Mouse (Mus musculus) limb, embryonic 10.5 days (tissue): ENCODE data around the gene Olfr1280. TPM values are rescaled to one million over a fixed set of nuclear protein-coding genes. Genes with fewer than 3 reads are reported as not detected.
"Not testable (repeated sequence)": the region's sequence is repeated elsewhere in the genome, so short reads cannot be mapped to it uniquely, and the experiment has no call there.

Experiments
- DNase-seq: peaks from one replicate; pipeline ENCODE4 v3.0.0-alpha.2; 2017; ENCODE audit warnings: low spot score
- H3K27ac ChIP-seq: fragments of 300-500 bp; sonication (generic); 2 replicates; pipeline ENCODE4 v1.5.1; 2016; ENCODE audit warnings: mild to moderate bottlenecking
- H3K27me3 ChIP-seq: fragments of 300-500 bp; sonication (generic); 2 replicates; pipeline ENCODE4 v1.6.1; 2016; ENCODE audit warnings: low read depth, mild to moderate bottlenecking; ENCODE audit not compliant: poor library complexity, severe bottlenecking
- H3K36me3 ChIP-seq: fragments of 300-500 bp; sonication (generic); 2 replicates; pipeline ENCODE4 v1.6.1; 2016; ENCODE audit warnings: mild to moderate bottlenecking, moderate library complexity
- H3K4me1 ChIP-seq: fragments of 300-500 bp; sonication (generic); 2 replicates; pipeline ENCODE4 v1.6.1; 2016
- H3K4me3 ChIP-seq: fragments of 300-500 bp; sonication (generic); 2 replicates; pipeline ENCODE4 v1.5.1; 2016; ENCODE audit warnings: mild to moderate bottlenecking, moderate library complexity
- H3K9me3 ChIP-seq: fragments of 300-500 bp; sonication (generic); replicated peaks from 2 replicates; pipeline ENCODE4 v1.6.1; 2016; ENCODE audit warnings: mild to moderate bottlenecking
- WGBS: fragments of 180-500 bp; shearing (Covaris S2); methylation state at CpG from one replicate; pipeline ENCODE4 v1.1.7; 2016; 5-methylcytosine and 5-hydroxymethylcytosine counted together
- polyA plus RNA-seq: library from polyadenylated mRNA; unstranded; fragments of >200 nt; fragmentation: Nextera tagmentation; extraction: Ambion mirVana; gene quantifications from 2 replicates; pipeline ENCODE4 v1.2.1, GENCODE M21; 2016

The Olfr1280 gene
- not detected in 2 replicates for polyA plus RNA-seq

- Histone ChIP-seq H3K36me3 (no peaks in the 10 kb centered on the region), H3K4me1 (no peaks in the 10 kb centered on the region), H3K27ac (no peak within 1 kb of the TSS), H3K4me3 (no peak within 1 kb of the TSS), H3K27me3 (no peaks in the 10 kb centered on the region), H3K9me3 (no peaks in the 10 kb centered on the region)
- DNase-seq = no peak
Measured at GRCm38 (mm10) chr2:111313717-111314116, at the start of gene Olfr1280. TSS of gene Olfr1280 (plus strand) at chr2:111314017.

GRCm38 (mm10) chr2:111274006-111274405 lies 39.8 kb upstream of the Olfr1280 start, which contains the start of gene Olfr1277:
TSS of gene Olfr1277 (minus strand) at chr2:111274106.
- Histone ChIP-seq H3K9me3 (no peaks in the 10 kb centered on the region), H3K27ac (no peak within 1 kb of the TSS), H3K27me3 (no peaks in the 10 kb centered on the region), H3K36me3 (no peaks in the 10 kb centered on the region), H3K4me1 (no peaks in the 10 kb centered on the region), H3K4me3 (no peak within 1 kb of the TSS)
- 90% methylated on average over 2 of the region's 2 CpGs for WGBS
- DNase-seq = no peak

GRCm38 (mm10) chr2:111289836-111290235 lies 24.0 kb upstream of the Olfr1280 start, which contains the start of gene Olfr1278:
TSS of gene Olfr1278 (plus strand) at chr2:111290136.
- no peak for DNase-seq
- Histone ChIP-seq H3K4me3 (no peak within 1 kb of the TSS), H3K9me3 (no peaks in the 10 kb centered on the region), H3K36me3 (no peaks in the 10 kb centered on the region), H3K27me3 (no peaks in the 10 kb centered on the region), H3K27ac (no peak within 1 kb of the TSS), H3K4me1 (no peaks in the 10 kb centered on the region)

DNA sequence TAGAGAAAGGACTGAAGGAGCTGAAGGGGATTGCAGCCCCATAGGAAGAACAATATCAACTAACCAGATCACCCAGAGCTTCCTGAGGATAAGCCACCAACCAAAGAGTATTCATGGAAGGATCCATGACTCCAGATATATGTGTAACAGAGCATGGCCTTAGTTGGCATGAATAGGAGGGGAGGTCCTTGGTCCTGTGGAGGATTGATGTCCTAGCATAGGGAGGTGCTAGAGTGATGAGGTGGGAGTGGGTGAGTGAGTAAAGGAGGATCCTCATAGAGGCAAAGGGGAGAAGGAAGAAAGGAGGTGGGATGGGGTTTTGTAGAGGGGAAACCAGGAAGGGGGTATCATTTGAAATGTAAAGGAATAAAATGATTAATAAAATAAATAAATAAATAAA lies 15.3 kb upstream of the Olfr1280 start:
- H3K27ac ChIP-seq = no peak overlapping the region

DNA sequence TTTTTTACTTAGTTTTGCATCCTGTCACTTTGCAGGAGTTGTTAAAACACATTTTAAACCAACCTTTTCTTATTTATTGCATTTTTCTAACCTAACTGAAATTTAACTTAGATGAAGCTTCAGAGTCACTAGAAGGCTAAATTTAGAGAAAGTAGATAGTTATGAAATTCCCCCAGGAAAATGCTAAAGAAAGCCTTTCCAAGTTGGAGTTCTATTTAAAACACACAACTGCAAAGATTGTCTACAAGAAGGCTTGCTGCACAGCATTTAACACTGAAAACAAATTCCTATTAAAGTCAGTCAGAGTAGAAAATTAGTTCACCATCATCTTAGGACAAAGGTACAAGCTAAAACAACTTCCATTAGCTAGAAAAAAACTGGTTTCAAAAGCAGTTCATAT lies 13.4 kb upstream of the Olfr1280 start, which contains the start of gene Olfr1279:
TSS of gene Olfr1279 (plus strand) at position 262 of the 400 bp plus-strand sequence.
- no peak for DNase-seq
- H3K27me3 ChIP-seq = no peaks in the 10 kb centered on the region
- H3K27ac ChIP-seq = no peak within 1 kb of the TSS
- H3K36me3 ChIP-seq = no peaks in the 10 kb centered on the region
- H3K4me3 ChIP-seq = no peak within 1 kb of the TSS
- no peaks in the 10 kb centered on the region for H3K4me1 ChIP-seq
- no peaks in the 10 kb centered on the region for H3K9me3 ChIP-seq

More for the DNA sequence above, 15.3 kb upstream of the Olfr1280 start:
- no peak overlapping the region for H3K4me3 ChIP-seq
- H3K4me1 ChIP-seq = no peaks in the 10 kb centered on the region
- DNase-seq = no peak
- no peaks in the 10 kb centered on the region for H3K27me3 ChIP-seq
- H3K9me3 ChIP-seq = no peaks in the 10 kb centered on the region
- H3K36me3 ChIP-seq = no peaks in the 10 kb centered on the region

DNA sequence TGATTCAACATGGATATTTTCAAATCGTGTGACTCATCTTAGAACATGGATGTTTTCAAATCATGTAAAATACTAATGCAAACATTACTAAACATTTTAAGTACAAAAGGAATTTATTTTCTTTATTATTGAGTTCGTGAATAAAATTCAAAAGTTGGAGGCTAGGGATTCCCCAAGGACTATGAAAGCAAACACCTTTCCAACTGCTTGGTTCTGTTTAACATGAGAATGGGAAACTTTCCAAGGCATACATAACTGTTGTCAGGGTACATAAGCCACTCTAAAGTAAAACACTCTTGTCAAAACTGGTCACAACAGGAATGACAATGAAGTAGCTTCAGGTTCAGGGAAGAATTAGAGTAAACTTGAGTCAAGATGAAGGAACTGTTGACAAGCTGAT lies 12.4 kb downstream of the Olfr1280 start, which contains the start of gene Olfr1281:
TSS of gene Olfr1281 (plus strand) at position 301 of the 400 bp plus-strand sequence.
- H3K4me3 ChIP-seq = no peak within 1 kb of the TSS

GRCm38 (mm10) chr2:111333721-111334120 lies 19.9 kb downstream of the Olfr1280 start:
- not testable (repeated sequence) for H3K27me3 ChIP-seq, H3K27ac ChIP-seq

More for the DNA sequence above, 12.4 kb downstream of the Olfr1280 start, which contains the start of gene Olfr1281:
- Histone ChIP-seq H3K27ac (no peak within 1 kb of the TSS), H3K36me3 (no peaks in the 10 kb centered on the region), H3K27me3 (no peaks in the 10 kb centered on the region), H3K4me1 (no peaks in the 10 kb centered on the region), H3K9me3 (no peaks in the 10 kb centered on the region)
- DNase-seq = no peak
- 75% methylated on average over 2 of the region's 2 CpGs for WGBS

GRCm38 (mm10) chr2:111335976-111336375 lies 22.2 kb downstream of the Olfr1280 start, which contains the start of gene Olfr1282:
TSS of gene Olfr1282 (minus strand) at chr2:111336076.
- 89% methylated on average over 2 of the region's 2 CpGs for WGBS

More at GRCm38 (mm10) chr2:111333721-111334120, 19.9 kb downstream of the Olfr1280 start:
- 92% methylated on average over 5 of the region's 5 CpGs for WGBS
- not testable (repeated sequence) for H3K4me3 ChIP-seq, H3K36me3 ChIP-seq, DNase-seq, H3K4me1 ChIP-seq, H3K9me3 ChIP-seq

GRCm38 (mm10) chr2:111366490-111366889 lies 52.7 kb downstream of the Olfr1280 start, which contains the start of gene Olfr1283:
TSS of gene Olfr1283 (plus strand) at chr2:111366790.
- Histone ChIP-seq H3K4me3 (no peak within 1 kb of the TSS), H3K36me3 (no peaks in the 10 kb centered on the region), H3K27me3 (no peaks in the 10 kb centered on the region), H3K27ac (no peak within 1 kb of the TSS), H3K4me1 (no peaks in the 10 kb centered on the region), H3K9me3 (no peaks in the 10 kb centered on the region)
- DNase-seq = no peak
- 82% methylated on average over 2 of the region's 2 CpGs for WGBS

More at GRCm38 (mm10) chr2:111335976-111336375, 22.2 kb downstream of the Olfr1280 start, which contains the start of gene Olfr1282:
- no peak for DNase-seq
- Histone ChIP-seq H3K9me3 (no peaks in the 10 kb centered on the region), H3K4me1 (no peaks in the 10 kb centered on the region), H3K27ac (no peak within 1 kb of the TSS), H3K4me3 (no peak within 1 kb of the TSS), H3K36me3 (no peaks in the 10 kb centered on the region), H3K27me3 (no peaks in the 10 kb centered on the region)

DNA sequence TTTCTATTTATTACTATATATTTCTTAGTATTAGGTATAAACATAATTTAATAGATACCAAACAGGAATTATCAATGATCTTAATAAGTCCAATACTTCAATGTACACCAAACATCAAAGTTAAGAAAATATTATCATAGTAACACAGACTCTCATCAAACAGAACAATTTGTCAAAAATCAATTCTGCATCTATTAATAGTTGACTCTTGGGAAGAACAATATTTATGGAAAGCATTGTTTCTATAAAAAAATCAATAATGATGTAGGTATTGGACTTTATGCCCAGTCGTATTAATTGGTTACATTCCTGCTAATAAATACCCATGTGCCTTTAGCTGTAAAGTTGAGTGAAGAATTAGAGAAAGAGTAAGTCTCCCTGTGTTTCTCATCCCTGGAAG lies 61.4 kb downstream of the Olfr1280 start, which contains the start of gene Olfr1284:
TSS of gene Olfr1284 (plus strand) at position 301 of the 400 bp plus-strand sequence.
- DNase-seq = no peak
- Histone ChIP-seq H3K9me3 (no peaks in the 10 kb centered on the region), H3K4me1 (no peaks in the 10 kb centered on the region), H3K36me3 (no peaks in the 10 kb centered on the region), H3K27ac (no peak within 1 kb of the TSS), H3K4me3 (no peak within 1 kb of the TSS), H3K27me3 (no peaks in the 10 kb centered on the region)
- 98% methylated on average over 1 of the region's 1 CpGs for WGBS

Other genes with a start within 250 kb of the Olfr1280 start
- gene Gm13941, start 208.0 kb upstream of the Olfr1280 start, polyA plus RNA-seq = not detected in 2 replicates
- not detected in 2 replicates for gene Gm15130, start 161.1 kb upstream of the Olfr1280 start, polyA plus RNA-seq
- not detected in 2 replicates for gene 4930430A15Rik, start 84.4 kb upstream of the Olfr1280 start, polyA plus RNA-seq
- not detected in 2 replicates for gene Olfr1275, start 78.7 kb upstream of the Olfr1280 start, polyA plus RNA-seq
- not detected in 2 replicates for gene Olfr1276, start 59.5 kb upstream of the Olfr1280 start, polyA plus RNA-seq
- not detected in 2 replicates for gene Olfr1277, start 39.9 kb upstream of the Olfr1280 start, polyA plus RNA-seq
- not detected in 2 replicates for gene Olfr1278, start 23.9 kb upstream of the Olfr1280 start, polyA plus RNA-seq
- not detected in 2 replicates for gene Olfr1279, start 13.4 kb upstream of the Olfr1280 start, polyA plus RNA-seq
- not detected in 2 replicates for gene Olfr1281, start 12.5 kb downstream of the Olfr1280 start, polyA plus RNA-seq
- not detected in 2 replicates for gene Olfr1282, start 22.1 kb downstream of the Olfr1280 start, polyA plus RNA-seq
- not detected in 2 replicates for gene Olfr1283, start 52.8 kb downstream of the Olfr1280 start, polyA plus RNA-seq
- not detected in 2 replicates for gene Olfr1284, start 61.5 kb downstream of the Olfr1280 start, polyA plus RNA-seq
- not detected in 2 replicates for gene Olfr1286, start 109.1 kb downstream of the Olfr1280 start, polyA plus RNA-seq
- not detected in 2 replicates for gene Olfr1287, start 135.1 kb downstream of the Olfr1280 start, polyA plus RNA-seq
- gene Olfr1288, start 160.1 kb downstream of the Olfr1280 start, polyA plus RNA-seq = not detected in 2 replicates
- gene Olfr1289, start 166.8 kb downstream of the Olfr1280 start, polyA plus RNA-seq = not detected in 2 replicates
- gene Olfr1290, start 179.8 kb downstream of the Olfr1280 start, polyA plus RNA-seq = not detected in 2 replicates
- not detected in 2 replicates for gene Olfr1291-ps1, start 183.2 kb downstream of the Olfr1280 start, polyA plus RNA-seq
- gene Olfr1293-ps, start 211.2 kb downstream of the Olfr1280 start, polyA plus RNA-seq = not detected in 2 replicates
- gene Olfr1294, start 226.3 kb downstream of the Olfr1280 start, polyA plus RNA-seq = not detected in 2 replicates